Comparison of ENCODE assay signal across 7 mouse cellular contexts in genomic region chr17:44151130-44151529, GRCm38 (mm10). TPM values are rescaled to one million over a fixed set of nuclear protein-coding genes. Genes with fewer than 3 reads are reported as not detected.
A peak's percentile ranks its signal among the peaks of the same experiment; 100 is the strongest.
DNase-seq lines count a peak whose midpoint lies in the region; ATAC-seq and TF ChIP-seq lines count a peak whose summit lies in the region.

No protein-coding gene starts in this region.

- 59% methylated on average over 3 of the region's 3 CpGs for WGBS in lung, embryonic 16.5 days

- no peak for TF ChIP-seq EP300 in ES-Bruce4 (IDR thresholded peaks at IDR 0.05; ENCODE audit: insufficient read depth, low read depth, low read length)

- H3K9me3 ChIP-seq in ES-Bruce4 (replicated peaks; ENCODE audit: control insufficient read depth, insufficient read depth, low read length, poor library complexity, severe bottlenecking), result no peaks in the 10 kb centered on the region
- H3K9me3 ChIP-seq in lung, embryonic 16.5 days (ENCODE audit: control insufficient read depth, low read length), result no peaks in the 10 kb centered on the region

- H3K27me3 ChIP-seq in ES-Bruce4 (ENCODE audit: control insufficient read depth, insufficient read depth, low read length, poor library complexity, severe bottlenecking), result no peaks in the 10 kb centered on the region
- no peaks in the 10 kb centered on the region for H3K27me3 ChIP-seq in lung, embryonic 16.5 days (ENCODE audit: control insufficient read depth, insufficient read depth, low read depth, low read length)

- no peak overlapping the region for H3K9ac ChIP-seq in ES-Bruce4 (ENCODE audit: low read depth, poor library complexity, severe bottlenecking)
- H3K9ac ChIP-seq in lung, embryonic 16.5 days (ENCODE audit: low read length), result no peak overlapping the region

- H3K27ac ChIP-seq in left cerebral cortex, adult 2 months, result no peak overlapping the region
- H3K27ac ChIP-seq in ES-Bruce4 (ENCODE audit: insufficient read depth, low read length), result no peak overlapping the region
- no peak overlapping the region; the same call in 1 of the 2 replicates for H3K27ac ChIP-seq in lung, embryonic 16.5 days (ENCODE audit: low read length)

- H3K4me3 ChIP-seq in left cerebral cortex, adult 2 months, result no peak overlapping the region
- H3K4me3 ChIP-seq in ES-Bruce4 (ENCODE audit: low read depth, low read length), result no peak overlapping the region
- no peak overlapping the region for H3K4me3 ChIP-seq in lung, embryonic 16.5 days (ENCODE audit: low read length)

- TF ChIP-seq CTCF in left cerebral cortex, adult 2 months (IDR thresholded peaks at IDR 0.05), result peak; percentile 68
- TF ChIP-seq CTCF in ES-Bruce4 (IDR thresholded peaks at IDR 0.05; ENCODE audit: low read depth, low read length), result peak; percentile 77

- H3K36me3 ChIP-seq in ES-Bruce4 (ENCODE audit: control insufficient read depth, insufficient read depth, low read length, poor library complexity, severe bottlenecking), result no peaks in the 10 kb centered on the region
- H3K36me3 ChIP-seq in lung, embryonic 16.5 days (ENCODE audit: control insufficient read depth, insufficient read depth, low read length), result no peaks in the 10 kb centered on the region

- peak; percentile 81 for ATAC-seq in granulocyte monocyte progenitor cell, adult 5-6 weeks (replicated peaks; ENCODE audit: poor library complexity, severe bottlenecking)
- ATAC-seq in lung, embryonic 16.5 days (ENCODE audit: low read depth), result 0 out of 2 replicates have a peak, but pooled peaks have one; percentile 18

- H3K4me2 ChIP-seq in lung, embryonic 16.5 days (ENCODE audit: low read depth, low read length), result no peak overlapping the region

- DNase-seq in left cerebral cortex, adult 2 months (ENCODE audit: extremely low spot score in 1 of 2, low spot score in 2 of 2), result no peak
- no peak for DNase-seq in left cerebral cortex, adult 9 months (ENCODE audit: low spot score in 2 of 2)
- peak; percentile 74 for DNase-seq in adrenal gland, postnatal 10 days
- DNase-seq in yolk sac, embryonic 10.5 days (ENCODE audit: low spot score), result peak; percentile 27

- intact Hi-C loops in left cerebral cortex, adult 2 months (cut with DNase I), result loop anchor here (1.0 kb wide), 1 partner anchor 105 kb away; no protein-coding TSS in a partner anchor

- no peak for TF ChIP-seq POLR2A in ES-Bruce4 (IDR thresholded peaks at IDR 0.05; ENCODE audit: insufficient read depth, low read length)

- no peaks in the 10 kb centered on the region for H3K4me1 ChIP-seq in ES-Bruce4 (ENCODE audit: control insufficient read depth, insufficient read depth, low read length)
- H3K4me1 ChIP-seq in lung, embryonic 16.5 days (replicated peaks; ENCODE audit: control insufficient read depth, insufficient read depth, low read length), result 0 out of 2 replicates have a peak, but pooled peaks cover 2% of the 10 kb centered on the region

RNA-seq across cellular contexts. Expression of gene Clic5, which starts 37.3 kb away (rescaled TPM):
- total RNA-seq in left cerebral cortex, adult 2 months (2021), result 1 to 10 TPM; 4.5 to 4.7 TPM
- 4.9 and 6.0 TPM in 2 replicates for polyA plus RNA-seq in ES-Bruce4 (2011; ENCODE audit: insufficient read depth, insufficient read length, low read depth, missing spikeins)
- 10 to 100 TPM; 24.1 to 39.0 TPM for total RNA-seq in adrenal gland, postnatal 10 days (2021)
- 0.26 TPM in 1 of 2 replicates, not detected in the other for total RNA-seq in granulocyte monocyte progenitor cell, adult 5-6 weeks (2014; fragmentation: Nextera tagmentation)
- total RNA-seq in granulocyte monocyte progenitor cell, adult 5-6 weeks (2017), result 0.26 and 0.57 TPM in 2 replicates
- polyA plus RNA-seq in lung, embryonic 16.5 days (2015; fragmentation: Nextera tagmentation; extraction: Ambion mirVana), result 24.8 and 29.1 TPM in 2 replicates

RNA-seq across cellular contexts. Expression of gene Enpp4, which starts 45.5 kb away (rescaled TPM):
- 10 to 100 TPM; 12.5 to 14.1 TPM for total RNA-seq in left cerebral cortex, adult 2 months (2021)
- 1.8 and 2.0 TPM in 2 replicates for polyA plus RNA-seq in ES-Bruce4 (2011; ENCODE audit: insufficient read depth, insufficient read length, low read depth, missing spikeins)
- total RNA-seq in adrenal gland, postnatal 10 days (2021), result 10 to 100 TPM; 10.0 to 10.7 TPM
- total RNA-seq in granulocyte monocyte progenitor cell, adult 5-6 weeks (2014; fragmentation: Nextera tagmentation), result 5.1 and 9.6 TPM in 2 replicates
- total RNA-seq in granulocyte monocyte progenitor cell, adult 5-6 weeks (2017), result 9.6 and 12.2 TPM in 2 replicates
- polyA plus RNA-seq in lung, embryonic 16.5 days (2015; fragmentation: Nextera tagmentation; extraction: Ambion mirVana), result 6.0 and 6.3 TPM in 2 replicates

Comparison
In these comparisons a context has a peak if more than half of its experiments do, and no peak if none do; other contexts are left out.
1. DNase-seq: peak in adrenal gland, postnatal 10 days (single experiment) and yolk sac, embryonic 10.5 days (single experiment); none in left cerebral cortex, adult 2 months (0 of 2) and left cerebral cortex, adult 9 months (0 of 2).
2. RNA of gene Clic5, which starts 37.3 kb away (total RNA-seq): 24.1 to 39.0 TPM in adrenal gland, postnatal 10 days; 4.5 to 4.7 TPM in left cerebral cortex, adult 2 months and 0.26 to 0.57 TPM in granulocyte monocyte progenitor cell, adult 5-6 weeks; every median in the first group is over 4 times any median in the second.